Mouse (Mus musculus) G1E-ER4 (cell line): ENCODE results near the gene Mcrip2. TPM values are rescaled to one million over a fixed set of nuclear protein-coding genes. Genes with fewer than 3 reads are reported as not detected.
A peak's percentile ranks its signal among the peaks of the same experiment; 100 is the strongest.

Experiments used
- GATA1 ChIP-seq: IDR thresholded peaks from one replicate; pipeline ENCODE4 v1.8.0; 2012; ENCODE audit warnings: low read length, inconsistent platforms
- polyA plus RNA-seq: library from polyadenylated mRNA; stranded (reverse); fragments of >175 nt; gene quantifications from 2 replicates; pipeline ENCODE4 v1.2.3, GENCODE M21; 2012

Gene Mcrip2
- 175 and 225 TPM in 2 replicates for polyA plus RNA-seq

- no peak for TF ChIP-seq GATA1
Observed at GRCm38 (mm10) chr17:25868601-25869191, at the start of gene Mcrip2. TSS of gene Mcrip2 (minus strand) at chr17:25868764.

- TF ChIP-seq GATA1 = no peak
Observed at GRCm38 (mm10) chr17:25918037-25918750, 49.6 kb upstream of the Mcrip2 start.

- no peak for TF ChIP-seq GATA1
Observed at GRCm38 (mm10) chr17:25916931-25917647, 48.5 kb upstream of the Mcrip2 start.

DNA sequence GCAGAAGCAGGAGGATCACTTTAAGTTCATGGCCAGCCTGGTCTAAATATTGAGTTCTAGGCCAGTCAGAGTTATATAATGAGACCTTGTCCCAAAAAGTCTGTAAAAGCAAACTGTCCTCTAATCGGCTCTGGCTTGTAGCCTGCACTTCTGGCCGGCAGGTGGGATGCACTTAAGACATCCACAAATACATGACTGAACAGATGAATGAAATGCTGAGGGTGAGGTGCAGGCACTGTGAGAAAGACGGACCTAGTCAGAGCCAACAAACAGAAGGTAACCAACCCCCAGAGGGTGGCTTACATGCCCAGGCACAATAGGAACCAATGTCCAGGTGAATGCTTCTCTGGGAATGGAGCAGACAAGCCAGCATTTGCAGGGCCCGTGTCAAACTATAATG is 45.7 kb upstream of the Mcrip2 start:
- TF ChIP-seq GATA1 = no peak

GRCm38 (mm10) chr17:25913877-25914275 is 45.3 kb upstream of the Mcrip2 start:
- peak; percentile 43 for TF ChIP-seq GATA1

DNA sequence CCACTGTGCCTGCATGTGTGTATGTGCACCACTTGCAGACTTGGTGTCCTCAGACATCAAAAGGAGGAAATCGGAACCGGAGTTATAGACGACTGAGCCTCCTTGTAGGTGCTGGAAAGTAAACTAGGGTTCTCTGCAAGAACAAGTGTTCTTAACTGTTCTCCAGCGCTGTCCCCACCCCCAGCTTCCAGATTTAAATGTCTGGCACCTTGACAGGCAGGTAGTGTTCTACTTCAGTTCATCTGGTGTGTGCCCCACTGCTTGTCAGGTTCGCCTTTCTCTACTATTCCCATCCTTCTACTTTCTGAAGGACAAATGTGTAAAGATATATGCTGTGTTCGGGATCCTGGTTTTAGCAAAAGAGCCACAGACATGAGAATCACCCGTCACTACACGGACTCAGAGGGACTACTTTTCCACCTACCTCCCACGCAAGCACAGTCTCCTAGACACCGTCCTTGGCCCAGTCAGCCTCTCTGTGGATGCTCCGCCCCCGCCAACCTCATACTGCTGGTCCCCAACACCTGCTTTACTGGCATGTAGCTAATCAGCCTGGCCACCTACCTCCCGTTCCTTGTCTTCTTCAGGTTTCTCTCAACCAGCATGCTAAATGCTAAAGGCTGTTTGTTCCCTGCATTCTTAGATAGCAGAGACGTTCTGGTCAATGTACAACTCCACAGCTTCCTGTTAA is 44.8 kb upstream of the Mcrip2 start:
- TF ChIP-seq GATA1 = no peak

DNA sequence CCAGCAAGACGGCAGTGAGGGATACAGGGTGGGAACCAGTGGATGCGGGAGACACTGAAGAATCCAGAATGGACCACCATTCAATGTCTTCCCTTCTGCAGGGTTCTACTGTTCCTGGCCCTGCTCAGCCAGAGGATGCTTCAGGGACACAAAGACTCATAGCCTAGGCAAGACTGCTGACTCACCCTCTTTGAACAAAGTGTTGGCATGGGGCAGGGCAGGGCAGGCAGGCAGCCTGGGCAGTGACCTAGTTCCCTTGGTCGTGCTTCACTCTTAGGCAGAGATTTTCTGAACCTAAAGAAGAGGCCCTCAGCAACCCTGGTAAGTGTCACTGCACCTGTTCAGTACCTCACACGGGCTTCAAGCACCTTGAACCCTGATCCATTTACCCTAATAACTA is 43.3 kb upstream of the Mcrip2 start:
- no peak for TF ChIP-seq GATA1

DNA sequence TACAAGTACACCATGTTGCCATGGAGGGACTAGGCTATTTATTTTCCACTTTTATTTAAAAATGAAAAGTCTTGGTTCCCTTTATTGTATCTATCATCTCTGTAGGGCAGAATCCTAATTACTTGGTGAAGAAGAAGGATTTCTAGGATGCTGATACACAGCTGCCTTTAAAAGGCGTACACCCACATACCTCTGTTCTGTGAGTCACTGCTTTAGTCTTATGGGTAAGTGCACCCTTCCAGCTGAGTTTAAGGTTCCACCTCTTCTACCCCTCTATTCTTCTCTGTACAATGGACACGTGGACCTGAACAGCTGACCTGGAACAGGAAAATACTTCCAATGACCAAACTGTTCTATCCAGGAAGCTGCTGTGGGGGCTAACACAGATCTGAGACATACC is 39.1 kb upstream of the Mcrip2 start:
- no peak for TF ChIP-seq GATA1

- no peak for TF ChIP-seq GATA1
Observed at GRCm38 (mm10) chr17:25903061-25903460, 34.5 kb upstream of the Mcrip2 start.

- TF ChIP-seq GATA1 = no peak
Observed at GRCm38 (mm10) chr17:25900193-25900592, 31.6 kb upstream of the Mcrip2 start.

DNA sequence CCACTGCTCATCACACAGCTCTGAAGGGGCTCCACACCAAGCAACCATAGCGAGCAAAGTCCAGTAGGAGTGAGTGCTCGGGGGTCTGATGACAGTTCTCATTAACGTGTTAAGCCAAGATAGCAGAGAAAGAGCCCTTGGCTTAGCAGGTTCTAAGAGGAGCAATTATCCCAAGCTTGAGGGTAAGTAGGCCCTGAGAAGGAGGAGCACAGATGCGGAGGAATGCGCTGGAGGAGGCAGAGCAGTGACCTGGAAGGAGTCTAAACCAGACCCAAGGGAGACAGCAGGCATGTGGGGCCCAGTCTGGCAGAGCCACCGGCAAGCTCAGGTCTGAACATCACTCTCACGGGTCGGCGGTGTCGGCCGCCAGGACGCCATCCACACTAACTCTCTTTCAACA is 27.3 kb upstream of the Mcrip2 start:
- TF ChIP-seq GATA1 = no peak

- TF ChIP-seq GATA1 = no peak
Observed at GRCm38 (mm10) chr17:25895415-25895814, 26.9 kb upstream of the Mcrip2 start.

GRCm38 (mm10) chr17:25893975-25894617 is 25.5 kb upstream of the Mcrip2 start:
- TF ChIP-seq GATA1 = no peak

DNA sequence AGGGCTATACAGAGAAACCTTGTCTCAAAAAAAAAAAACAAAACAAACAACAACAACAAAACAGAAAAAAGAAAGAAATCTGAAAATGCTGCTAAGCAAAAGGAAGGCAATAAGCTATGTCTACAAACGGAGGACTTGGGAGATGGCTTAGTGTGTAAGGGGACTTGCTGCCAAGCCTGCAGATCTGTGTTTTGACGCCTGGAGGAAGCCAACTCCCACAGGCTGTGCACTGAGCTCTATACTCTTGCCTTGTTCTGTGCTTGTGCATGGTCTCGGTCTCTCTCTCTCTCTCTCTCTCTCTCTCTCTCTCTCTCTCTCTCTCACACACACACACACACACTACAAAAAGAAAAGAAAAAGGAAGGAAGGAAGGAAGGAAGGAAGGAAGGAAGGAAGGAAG is 20.3 kb upstream of the Mcrip2 start:
- no peak for TF ChIP-seq GATA1

DNA sequence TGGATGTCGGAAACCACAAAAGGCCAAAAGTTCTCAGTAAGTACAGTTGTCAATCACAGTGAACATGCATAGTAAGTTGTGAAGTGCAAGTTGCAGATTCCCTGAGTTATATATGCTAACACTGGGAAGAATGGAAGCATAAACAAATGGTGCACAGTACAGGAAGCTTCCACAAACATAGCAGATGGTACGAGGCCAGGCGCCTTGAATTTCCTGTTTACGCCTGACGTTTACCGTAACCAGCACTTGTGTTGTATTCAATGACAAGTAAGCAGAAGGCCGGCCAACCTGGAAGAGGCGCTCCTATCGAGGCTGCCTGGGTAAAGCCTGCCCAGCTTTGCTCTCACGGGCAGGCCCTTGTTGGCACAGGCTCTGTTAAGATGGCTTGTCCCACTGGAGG is 18.9 kb upstream of the Mcrip2 start:
- no peak for TF ChIP-seq GATA1

DNA sequence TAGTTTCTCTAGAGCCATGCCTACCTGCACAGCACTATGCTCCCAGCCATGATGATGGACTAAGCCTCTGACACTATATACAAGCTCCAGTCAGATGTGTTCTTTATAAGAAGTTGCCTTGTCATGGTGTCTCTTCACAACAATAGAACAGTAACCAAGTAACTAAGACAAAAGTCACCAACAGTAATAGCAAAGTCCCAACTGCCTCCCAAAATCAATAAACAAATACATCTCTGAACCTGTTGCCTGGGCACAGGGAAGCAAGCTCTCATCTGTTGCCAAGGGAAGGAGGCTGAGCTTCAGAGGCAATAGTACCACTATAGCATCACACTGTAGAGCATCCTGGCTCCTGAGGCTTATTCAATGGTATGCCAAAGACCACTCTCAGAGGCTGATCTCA is 18.2 kb upstream of the Mcrip2 start:
- no peak for TF ChIP-seq GATA1

DNA sequence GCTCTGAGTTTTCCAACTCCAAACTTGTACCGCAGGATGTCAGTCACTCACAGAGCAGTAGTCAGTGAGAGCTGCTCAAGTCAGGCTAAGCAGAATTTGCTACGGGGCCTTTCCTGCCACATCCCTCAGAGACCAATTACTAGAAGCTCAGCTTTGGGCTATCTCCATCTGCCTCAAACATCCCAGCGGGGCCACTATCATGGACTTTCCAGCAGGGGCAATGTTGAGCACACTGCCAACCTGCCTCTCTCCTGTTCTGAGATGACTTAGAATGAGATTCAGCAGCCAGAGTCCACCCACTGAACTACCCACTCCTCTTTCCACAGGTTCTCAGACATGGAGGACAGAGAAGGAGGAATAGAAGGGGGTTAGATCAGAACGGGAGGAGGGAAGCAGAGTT is 17.1 kb upstream of the Mcrip2 start:
- no peak for TF ChIP-seq GATA1
